ENCODE assay signal across 9 mouse cellular contexts in the genomic region with DNA sequence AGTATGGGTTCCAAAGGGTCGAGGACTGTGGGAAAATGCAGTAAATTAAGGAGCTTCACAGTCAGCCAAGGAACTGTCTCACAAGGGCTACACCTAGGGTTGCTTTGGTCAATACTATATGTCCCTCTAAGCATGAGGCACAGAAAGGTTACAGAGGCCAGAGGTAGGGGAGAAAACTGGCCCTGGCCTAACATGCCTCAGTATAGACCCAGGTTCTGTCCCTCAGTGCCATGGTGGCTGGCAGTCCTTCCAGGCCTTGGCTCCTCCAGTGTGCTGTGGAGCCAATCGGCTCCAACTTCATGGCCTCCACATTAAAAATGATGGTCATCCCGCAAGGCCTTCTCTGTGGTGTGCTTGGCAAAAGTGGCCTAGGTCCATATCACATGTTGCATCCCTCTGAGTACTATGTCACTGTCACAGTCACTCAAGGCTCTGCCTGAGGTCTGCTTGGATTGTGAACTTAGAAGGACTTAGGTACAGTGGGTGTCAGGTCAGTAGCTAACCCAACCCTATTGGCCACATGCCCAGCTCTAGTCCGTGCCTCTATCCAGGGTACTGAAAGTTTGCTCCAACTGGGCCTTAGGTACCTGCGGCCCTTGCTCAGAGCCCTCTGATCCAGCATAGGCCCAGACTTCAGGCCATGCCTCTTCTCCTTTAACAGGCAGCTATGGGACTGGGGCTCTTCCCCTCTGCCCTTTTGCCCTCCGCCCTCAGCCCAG. TPM values are rescaled to one million over a fixed set of nuclear protein-coding genes. Genes with fewer than 3 reads are reported as not detected.
A peak's percentile ranks its signal among the peaks of the same experiment; 100 is the strongest.
DNase-seq lines count a peak whose midpoint lies in the region; ATAC-seq and TF ChIP-seq lines count a peak whose summit lies in the region.
"Had no signal": no experiment of that assay in that cellular context is flagged by ENCODE, and none has a peak within 500 bp of the region (broad histone marks: within the 10 kb centered on the region; RNA-seq: fewer than 3 reads in every experiment).

No protein-coding gene starts in this region.

- H3K9me3 ChIP-seq in lung, embryonic 14.5 days (ENCODE audit: low read depth, low read length), result no peaks in the 10 kb centered on the region
- H3K9me3 ChIP-seq: limb, embryonic 12.5 days had no signal

- no peaks in the 10 kb centered on the region for H3K36me3 ChIP-seq in lung, embryonic 14.5 days (ENCODE audit: insufficient read depth)
- H3K36me3 ChIP-seq in thymus, adult 2 months (ENCODE audit: control insufficient read depth, insufficient read depth, low read length), result no peaks in the 10 kb centered on the region
- H3K36me3 ChIP-seq: limb, embryonic 12.5 days had no signal

- no peak overlapping the region for H3K27ac ChIP-seq in lung, embryonic 14.5 days (ENCODE audit: low read depth)
- no peak overlapping the region for H3K27ac ChIP-seq in thymus, adult 2 months (ENCODE audit: control insufficient read depth, insufficient read depth, low read length)
- H3K27ac ChIP-seq: limb, embryonic 12.5 days had no signal

- H3K4me3 ChIP-seq in lung, embryonic 14.5 days (ENCODE audit: low read depth, low read length), result no peak overlapping the region
- no peak overlapping the region for H3K4me3 ChIP-seq in thymus, adult 2 months (ENCODE audit: control insufficient read depth, insufficient read depth, low read length)
- H3K4me3 ChIP-seq: limb, embryonic 12.5 days had no signal

- no peak overlapping the region for H3K9ac ChIP-seq in lung, embryonic 14.5 days
- H3K9ac ChIP-seq: limb, embryonic 12.5 days had no signal

- H3K4me2 ChIP-seq in lung, embryonic 14.5 days, result no peak overlapping the region
- H3K4me2 ChIP-seq: limb, embryonic 12.5 days had no signal

- H3K27me3 ChIP-seq in lung, embryonic 14.5 days (ENCODE audit: insufficient read depth, low read length), result no peaks in the 10 kb centered on the region
- H3K27me3 ChIP-seq in thymus, adult 2 months (ENCODE audit: control insufficient read depth, insufficient read depth, low read length), result no peaks in the 10 kb centered on the region

- peak; percentile 87 for DNase-seq in lung, embryonic 14.5 days
- DNase-seq in lung, postnatal 25 days (ENCODE audit: low spot score), result no peak
- peak; percentile 85 for DNase-seq in adipocyte (ENCODE audit: low spot score)
- DNase-seq in heart, postnatal 14 days, result peak; percentile 23 to 59
- peak; percentile 22 for DNase-seq in lung, postnatal 14 days
- DNase-seq in frontal cortex, postnatal 36 days (ENCODE audit: low spot score in 2 of 2), result no peak
- DNase-seq in thymus, adult 2 months, result no peak
- DNase-seq in left cerebral cortex, postnatal 14 days (ENCODE audit: low spot score in 2 of 2), result no peak

- ATAC-seq in lung, embryonic 14.5 days (ENCODE audit: insufficient read depth), result no peak; the same call in 1 of the 2 replicates

- no peak for TF ChIP-seq CTCF in lung, embryonic 14.5 days (IDR thresholded peaks at IDR 0.05; ENCODE audit: low read depth)
- no peak for TF ChIP-seq CTCF in thymus, adult 2 months (IDR thresholded peaks at IDR 0.05; ENCODE audit: borderline replicate concordance, control insufficient read depth, extremely low read depth, insufficient read depth, low read length, poor library complexity)

- WGBS in lung, embryonic 14.5 days, result 58% methylated on average over 6 of the region's 6 CpGs
- 79% methylated on average over 6 of the region's 6 CpGs for WGBS in thymus, adult 2 months

- H3K4me1 ChIP-seq in lung, embryonic 14.5 days (ENCODE audit: insufficient read depth), result no peaks in the 10 kb centered on the region
- H3K4me1 ChIP-seq in thymus, adult 2 months (replicated peaks; ENCODE audit: control insufficient read depth, insufficient read depth, low read length), result no peaks in the 10 kb centered on the region

- TF ChIP-seq POLR2A in thymus, adult 2 months (IDR thresholded peaks at IDR 0.05; ENCODE audit: control insufficient read depth, extremely low read depth, insufficient read depth, low read length, poor library complexity), result no peak

- intact Hi-C loops in heart, postnatal 14 days (cut with DNase I), result no loop called here
- intact Hi-C loops in left cerebral cortex, postnatal 14 days (cut with DNase I), result no loop called here

RNA-seq across cellular contexts. Expression of a gene that starts 47.1 kb away (rescaled TPM):
- 42.1 and 45.3 TPM in 2 replicates for polyA plus RNA-seq in lung, embryonic 14.5 days (2014; fragmentation: Nextera tagmentation; extraction: Ambion mirVana)
- total RNA-seq in heart, postnatal 14 days (2021), result 10 to 100 TPM; 23.1 to 23.7 TPM
- 49.6 and 55.7 TPM in 2 replicates for polyA plus RNA-seq in thymus, adult 2 months (2012; rRNA removed)
- total RNA-seq in left cerebral cortex, postnatal 14 days (2021), result 10 to 100 TPM; 33.0 to 35.3 TPM

RNA-seq across cellular contexts. Expression of a gene that starts 55.3 kb away (rescaled TPM):
- polyA plus RNA-seq in lung, embryonic 14.5 days (2014; fragmentation: Nextera tagmentation; extraction: Ambion mirVana), result 22.9 and 23.0 TPM in 2 replicates
- 1 to 10 TPM; 3.4 to 4.9 TPM for total RNA-seq in heart, postnatal 14 days (2021)
- polyA plus RNA-seq in thymus, adult 2 months (2012; rRNA removed), result 78.7 and 84.3 TPM in 2 replicates
- total RNA-seq in left cerebral cortex, postnatal 14 days (2021), result 10 to 100 TPM; 20.7 to 24.9 TPM

RNA-seq across cellular contexts. Expression of a gene that starts 55.4 kb away (rescaled TPM):
- polyA plus RNA-seq in lung, embryonic 14.5 days (2014; fragmentation: Nextera tagmentation; extraction: Ambion mirVana), result 32.9 and 34.6 TPM in 2 replicates
- 10 to 100 TPM; 13.6 to 17.1 TPM for total RNA-seq in heart, postnatal 14 days (2021)
- polyA plus RNA-seq in thymus, adult 2 months (2012; rRNA removed), result 74.5 and 83.5 TPM in 2 replicates
- total RNA-seq in left cerebral cortex, postnatal 14 days (2021), result 10 to 100 TPM; 38.4 to 39.2 TPM

Comparison
In these comparisons a context has a peak if more than half of its experiments do, and no peak if none do; other contexts are left out.
1. DNase-seq: peak in lung, embryonic 14.5 days (single experiment), adipocyte (single experiment), heart, postnatal 14 days (2 of 2) and lung, postnatal 14 days (single experiment); none in lung, postnatal 25 days (single experiment), frontal cortex, postnatal 36 days (0 of 2), thymus, adult 2 months (single experiment) and left cerebral cortex, postnatal 14 days (0 of 2).